Mouse (Mus musculus) cerebellum, adult 11-12 months (tissue): ENCODE measurements around the gene Sec16a.

Experiments used
- DNase-seq: peaks from one replicate; pipeline ENCODE4 v3.0.0; 2022

Gene Sec16a

DNA sequence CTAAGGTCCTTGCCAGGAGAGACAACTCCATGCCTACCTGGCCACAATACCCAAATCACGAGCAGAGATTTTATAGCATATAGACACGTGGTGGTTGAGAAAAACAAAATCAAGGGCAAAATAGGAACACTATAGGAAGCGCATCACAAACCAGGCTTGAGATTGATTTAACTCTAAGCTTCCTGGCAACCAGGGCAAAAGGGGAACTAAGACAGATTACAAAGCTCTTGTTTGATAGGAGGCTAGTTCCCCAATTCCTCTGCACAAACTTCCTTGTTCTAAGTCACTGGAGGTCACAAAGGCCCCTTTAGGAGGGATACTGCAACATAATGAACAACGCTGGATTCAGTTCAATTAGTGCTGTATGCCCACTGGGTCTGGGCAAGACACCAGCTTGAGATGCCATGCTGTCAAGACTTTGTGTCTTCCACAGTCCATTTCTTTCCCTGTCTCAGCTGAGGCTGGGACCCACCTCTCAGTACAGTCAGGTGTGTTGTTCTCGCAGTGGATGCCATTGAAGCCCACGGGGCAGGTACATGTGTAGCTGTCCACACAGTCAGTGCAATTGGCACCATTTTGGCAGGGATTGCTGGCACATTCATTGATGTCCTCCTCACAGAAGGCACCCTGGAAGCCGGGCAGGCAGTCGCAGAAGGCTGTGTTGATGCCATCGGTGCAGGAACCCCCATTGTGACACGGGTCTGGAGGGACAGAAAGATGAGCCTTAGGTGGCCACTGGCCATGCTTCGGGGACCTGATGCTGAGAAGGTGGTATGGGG is 27.5 kb upstream of the Sec16a start:
- peak; percentile 51 for DNase-seq

DNA sequence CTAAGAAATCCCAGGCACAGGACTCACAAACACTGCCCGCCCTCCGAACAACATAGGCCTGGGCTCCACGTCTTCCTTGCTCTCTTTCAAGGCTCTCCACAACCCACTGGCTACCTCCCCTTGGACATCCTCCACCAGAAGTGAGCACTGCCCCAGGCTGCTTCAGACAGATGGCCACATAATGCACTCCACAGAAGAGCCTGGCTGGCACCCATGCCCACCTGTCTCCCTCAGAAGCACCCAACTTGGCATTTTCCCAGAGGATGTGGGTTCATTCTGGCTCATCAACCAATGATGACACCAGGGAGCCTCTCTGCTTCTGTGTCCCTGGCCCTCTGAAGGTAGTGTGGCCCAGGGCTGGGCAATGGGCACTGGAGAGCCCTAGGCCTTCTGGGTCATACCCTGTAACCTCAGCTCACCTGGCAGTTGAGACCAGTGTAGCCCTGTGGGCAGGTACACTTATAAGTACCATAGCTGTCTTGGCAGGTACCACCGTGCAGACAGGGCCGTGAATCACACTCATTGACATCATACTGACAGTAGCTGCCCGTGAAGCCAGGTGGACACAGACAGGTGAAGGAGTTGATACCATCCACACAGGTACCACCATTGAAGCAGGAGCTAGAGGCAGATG is 26.8 kb upstream of the Sec16a start:
- DNase-seq, result peak; percentile 22

DNA sequence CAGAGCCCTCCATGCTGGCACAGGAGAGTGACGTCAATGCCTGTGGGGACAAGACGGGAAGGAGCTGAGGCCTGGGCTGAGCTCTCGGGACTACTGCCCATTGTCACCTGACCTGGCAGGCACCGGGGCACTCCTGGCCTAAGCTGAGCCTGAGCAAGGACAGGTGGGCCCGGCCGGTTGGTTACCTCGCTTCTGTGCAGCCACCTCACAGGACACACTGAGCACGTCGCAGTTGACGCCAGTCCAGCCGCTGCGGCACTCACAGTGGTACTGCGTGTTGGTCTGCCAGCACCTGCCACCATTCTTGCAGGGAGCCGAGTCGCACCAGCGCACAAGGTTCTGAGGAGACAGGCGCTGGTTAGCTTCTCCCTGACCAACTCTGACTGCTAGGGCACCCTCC is 26.0 kb upstream of the Sec16a start:
- DNase-seq, result peak; percentile 15

DNA sequence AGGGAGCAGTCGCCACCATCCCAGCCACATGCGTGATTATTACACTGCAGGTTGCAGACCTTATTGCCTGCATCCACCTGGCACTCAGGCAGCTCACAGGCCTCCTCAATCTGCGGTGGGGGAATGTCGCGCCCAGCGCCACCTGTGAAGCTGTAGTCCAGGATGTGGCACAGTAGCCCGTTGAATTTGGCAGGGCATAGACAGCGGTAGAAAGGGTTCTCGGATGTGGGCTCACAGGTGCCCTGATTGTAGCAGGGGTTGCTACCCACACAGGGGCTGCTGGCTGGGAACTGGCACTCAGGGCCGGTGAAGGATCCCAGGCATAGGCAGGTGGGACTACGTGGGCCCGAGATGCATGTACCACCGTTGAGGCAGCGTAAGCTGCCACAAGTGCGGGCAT is 23.4 kb upstream of the Sec16a start:
- no peak for DNase-seq

DNA sequence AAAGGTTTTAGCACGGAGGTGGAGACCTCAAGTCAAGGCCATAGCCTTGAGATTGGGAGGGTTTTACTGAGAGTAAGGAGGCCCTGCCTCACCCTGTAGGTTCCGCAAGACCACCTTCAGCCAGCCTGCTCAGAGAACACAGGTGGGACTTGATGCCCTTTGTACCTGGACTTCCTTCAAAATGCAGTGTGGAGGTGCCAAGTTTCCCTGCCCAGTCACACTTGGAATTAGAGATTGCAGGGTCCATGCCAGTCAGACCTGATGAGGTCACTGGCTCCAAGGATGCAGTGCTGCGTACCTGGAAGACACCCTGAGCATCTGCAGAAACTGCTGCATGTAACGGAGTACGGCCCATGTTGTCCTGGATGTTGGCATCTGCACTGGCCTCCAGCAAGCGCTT is 18.4 kb upstream of the Sec16a start:
- no peak for DNase-seq

DNA sequence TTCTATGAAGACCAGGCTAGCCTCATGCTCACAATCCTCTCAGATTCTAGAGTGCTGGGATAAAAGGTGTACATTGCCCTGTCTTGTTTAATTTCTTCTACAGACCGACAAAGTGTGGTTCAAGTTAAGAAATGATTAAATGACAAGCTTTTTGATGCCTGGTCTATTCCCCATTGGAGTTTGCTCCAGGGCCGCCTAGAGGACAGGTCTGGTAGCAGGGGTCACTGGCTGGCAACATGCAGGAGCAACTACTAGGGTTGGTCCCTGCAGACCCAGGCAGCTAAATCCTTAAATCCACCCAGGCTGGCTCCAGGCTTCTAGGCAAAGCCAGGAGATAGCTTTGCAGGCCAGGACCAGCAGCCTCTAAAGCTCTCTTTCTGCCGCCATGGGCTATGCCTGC is 18.0 kb upstream of the Sec16a start:
- DNase-seq, result no peak

DNA sequence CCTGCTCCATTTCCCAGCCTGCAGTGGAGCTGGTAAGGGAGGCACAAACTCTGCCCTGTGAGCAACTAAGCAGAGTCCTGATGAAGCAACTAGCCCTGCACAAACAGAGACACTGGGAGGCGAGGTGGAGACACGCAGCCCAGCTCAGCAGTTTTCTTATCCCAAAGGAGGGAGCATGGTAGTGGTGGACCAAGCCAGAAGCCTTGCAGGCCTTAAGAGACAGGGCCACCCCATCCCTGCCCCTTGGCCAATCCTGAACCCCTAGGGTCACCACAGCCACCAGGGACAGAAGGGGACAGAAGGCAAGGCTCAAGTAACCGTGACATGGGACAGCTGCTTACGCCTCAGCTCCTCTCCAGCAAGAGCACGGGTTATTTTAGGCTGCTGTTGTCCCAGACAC is 16.7 kb upstream of the Sec16a start:
- no peak for DNase-seq

GRCm38 (mm10) chr2:26460837-26461236 is 15.8 kb upstream of the Sec16a start:
- no peak for DNase-seq

DNA sequence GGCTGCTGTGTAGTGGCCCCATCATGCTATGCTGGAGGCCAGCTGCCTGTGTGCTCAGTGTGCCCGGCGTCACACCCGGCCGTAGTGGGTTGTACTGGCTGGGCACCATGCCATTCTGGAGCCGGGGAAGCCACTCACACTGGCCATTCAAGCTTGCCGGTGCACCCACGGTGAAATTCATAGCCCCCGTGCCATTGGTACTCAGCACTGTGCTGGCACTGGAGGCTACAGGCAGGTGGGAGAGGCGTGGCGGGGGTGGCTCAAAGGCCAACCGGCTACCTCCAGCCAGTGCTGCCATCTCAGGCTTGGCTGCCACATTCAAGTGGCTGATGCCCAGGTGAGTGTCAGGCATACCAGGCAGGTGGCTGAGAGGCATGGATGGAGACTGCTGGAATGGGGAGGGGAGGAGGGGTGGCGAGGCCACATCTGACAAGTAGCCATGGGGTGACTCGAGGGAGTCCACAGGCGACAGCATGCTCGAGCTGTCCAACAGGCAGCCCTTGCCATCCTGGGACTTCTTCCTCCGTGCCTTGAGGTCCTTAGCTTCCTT is 15.2 kb upstream of the Sec16a start:
- no peak for DNase-seq

DNA sequence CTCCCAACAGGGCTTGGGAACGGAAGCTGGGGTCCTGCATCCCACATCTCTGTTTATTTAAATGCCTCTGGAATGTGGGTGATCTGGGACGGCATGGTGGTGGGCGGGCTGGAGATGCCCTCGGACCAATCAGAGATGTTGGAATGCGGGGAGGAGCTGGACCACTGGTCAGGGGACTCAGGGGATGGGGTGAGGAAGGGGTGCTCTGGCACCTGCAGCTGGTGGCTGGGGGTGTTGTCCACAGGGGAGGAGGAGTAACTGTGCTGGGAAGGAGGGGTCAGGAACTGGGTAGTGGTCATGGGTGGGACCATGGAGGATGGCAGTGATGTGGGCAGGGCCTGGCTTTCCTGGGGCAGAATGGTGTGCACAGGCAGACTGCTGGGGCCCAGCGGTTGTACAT is 14.5 kb upstream of the Sec16a start:
- DNase-seq, result no peak

DNA sequence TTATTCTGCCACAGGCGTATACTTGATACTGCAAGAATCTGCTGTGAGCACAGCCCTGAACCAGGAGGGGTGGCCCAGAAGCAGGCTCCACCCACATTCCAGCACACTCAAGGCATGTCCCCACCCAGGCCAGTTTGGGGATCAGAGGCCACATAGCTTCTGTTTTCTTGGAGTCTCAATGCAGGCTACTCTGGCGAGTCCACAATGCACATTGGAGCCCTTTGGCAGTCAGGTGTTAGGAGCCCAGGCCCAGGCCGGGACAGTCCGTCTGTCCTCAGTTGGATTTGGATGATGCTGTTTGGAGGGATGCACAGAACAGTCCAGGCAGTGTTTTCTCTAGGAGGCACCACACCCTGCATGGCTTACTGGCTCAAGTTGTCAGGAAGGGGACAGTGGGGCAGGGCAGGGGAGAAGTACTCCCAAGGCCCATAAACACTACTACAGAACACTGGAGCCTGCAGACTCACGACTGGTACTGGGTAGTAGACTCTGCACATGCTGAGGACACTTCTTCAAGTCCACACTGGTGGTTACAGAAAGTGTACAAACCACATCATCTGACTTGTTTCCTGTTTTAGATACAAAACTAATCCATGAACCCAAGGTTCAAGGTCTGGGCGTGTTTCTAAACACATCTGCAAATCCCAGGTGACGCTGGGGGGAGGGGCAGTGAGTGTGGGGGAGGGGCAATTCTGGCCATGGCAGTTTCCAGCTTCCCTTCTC is 13.5 kb upstream of the Sec16a start:
- no peak for DNase-seq

- DNase-seq, result peak; percentile 75
Observed at GRCm38 (mm10) chr2:26449121-26450060, 4.4 kb upstream of the Sec16a start.

DNA sequence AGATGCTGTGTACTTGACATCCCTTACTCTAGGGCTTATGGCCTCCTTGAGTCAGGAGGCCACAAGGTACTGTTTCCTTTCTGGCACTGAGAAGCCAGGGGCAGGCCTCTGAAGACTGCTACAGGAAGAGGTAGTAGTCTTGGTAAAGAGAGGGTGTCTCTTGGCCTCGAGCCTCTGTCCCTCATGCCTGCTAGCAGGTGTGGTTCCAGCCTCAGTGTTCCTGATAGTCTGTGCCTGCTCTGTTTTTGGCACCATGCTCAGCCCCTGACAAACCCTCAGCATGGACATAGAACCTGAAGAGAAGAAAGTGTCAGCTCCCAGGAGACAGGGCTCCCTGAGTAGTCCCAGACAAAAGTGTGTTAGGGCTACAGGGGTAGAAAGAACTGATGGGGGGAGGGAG is 2.4 kb upstream of the Sec16a start:
- DNase-seq, result peak; percentile 54

- DNase-seq, result peak; percentile 55
Observed at GRCm38 (mm10) chr2:26446671-26447070, 1.7 kb upstream of the Sec16a start.

- DNase-seq, result peak; percentile 95
Observed at GRCm38 (mm10) chr2:26445666-26446445, 840 bp upstream of the Sec16a start.

DNA sequence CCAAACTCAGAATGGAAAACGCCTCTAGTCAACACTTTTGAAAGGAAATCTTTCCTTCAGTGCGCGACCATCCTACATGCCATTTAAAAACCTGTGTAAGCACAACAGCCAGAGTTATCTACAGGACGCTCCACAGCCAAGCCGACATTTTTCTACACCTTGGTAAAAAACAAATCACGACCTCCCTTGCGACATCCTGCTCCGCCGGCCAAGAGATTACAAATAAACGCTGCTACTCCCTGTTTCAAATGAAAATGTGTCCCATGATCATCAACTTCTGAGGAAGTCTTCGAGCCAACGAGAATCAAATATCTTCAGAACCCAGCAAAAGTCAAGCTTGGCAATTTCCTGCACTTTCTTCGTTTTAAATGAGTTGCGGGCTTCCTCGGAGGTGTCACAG is 648 bp downstream of the Sec16a start:
- no peak for DNase-seq

- no peak for DNase-seq
Observed at GRCm38 (mm10) chr2:26443876-26444275, 1.1 kb downstream of the Sec16a start.

DNA sequence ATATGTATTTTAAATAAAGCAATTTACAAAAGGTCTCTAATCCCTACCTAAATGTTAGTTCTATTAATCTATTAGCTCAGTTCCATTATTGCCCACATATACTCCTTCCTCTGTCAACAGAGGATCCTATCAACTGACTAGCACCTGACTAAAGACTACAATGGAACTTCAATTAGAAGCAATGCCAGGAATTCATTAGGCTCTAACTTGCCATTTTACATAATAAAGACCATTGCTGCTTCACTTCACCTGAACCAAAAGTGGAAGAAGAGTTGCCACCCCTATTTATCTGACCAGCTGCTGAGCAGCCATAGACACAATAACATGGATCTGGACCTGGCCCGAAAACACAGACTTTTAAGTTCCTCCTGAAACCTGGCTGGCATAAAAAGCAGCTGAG is 2.2 kb downstream of the Sec16a start:
- no peak for DNase-seq

- peak; percentile 31 for DNase-seq
Observed at GRCm38 (mm10) chr2:26441688-26442087, 3.3 kb downstream of the Sec16a start.

DNA sequence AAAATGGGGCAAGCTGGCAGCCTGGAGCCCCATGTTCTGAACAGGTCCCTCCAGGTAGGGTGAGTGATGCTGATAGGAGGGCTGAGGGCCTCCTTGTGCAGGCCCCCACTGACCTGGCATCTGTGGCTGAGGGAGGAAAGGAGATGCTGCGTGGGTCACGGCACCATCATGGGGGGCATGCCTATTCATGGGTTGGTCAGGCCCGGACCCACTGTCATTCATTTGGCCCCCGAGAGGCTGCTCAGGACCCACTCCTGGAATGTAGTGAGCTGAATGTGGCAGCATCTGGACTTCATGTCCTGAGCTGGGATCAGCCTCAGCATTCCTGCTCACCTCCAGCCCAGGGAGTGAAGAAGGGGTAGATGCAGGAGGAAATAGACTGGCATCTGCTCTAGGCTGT is 3.8 kb downstream of the Sec16a start:
- DNase-seq, result peak; percentile 25

DNA sequence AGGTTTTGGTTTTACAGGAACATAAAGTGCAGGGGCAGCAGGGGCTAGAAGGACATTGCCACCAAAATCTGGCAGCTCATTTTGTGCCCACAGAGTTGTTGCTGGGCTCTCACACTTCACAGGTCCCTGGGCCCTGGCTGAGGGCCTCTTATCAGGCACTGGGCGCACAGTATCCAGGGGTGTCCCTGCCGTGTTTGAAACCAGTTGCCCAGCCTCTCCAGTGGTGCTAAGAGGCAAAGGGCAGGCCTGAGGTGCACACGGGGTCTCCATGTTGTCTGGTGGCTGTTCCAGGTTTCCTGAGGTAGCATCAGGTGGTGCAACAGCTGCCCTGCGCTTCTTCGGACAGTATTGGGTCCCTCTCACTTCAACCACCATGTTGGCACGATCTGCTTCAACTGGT is 5.3 kb downstream of the Sec16a start:
- no peak for DNase-seq

- DNase-seq, result no peak
Observed at GRCm38 (mm10) chr2:26438373-26438772, 6.6 kb downstream of the Sec16a start.
